ENCODE assay signal across 15 mouse cellular contexts in genomic region chr7:127815116-127815665, GRCm38 (mm10). TPM values are rescaled to one million over a fixed set of nuclear protein-coding genes. Genes with fewer than 3 reads are reported as not detected.
DNase-seq lines count a peak whose midpoint lies in the region; ATAC-seq and TF ChIP-seq lines count a peak whose summit lies in the region.
"Had no signal": no experiment of that assay in that cellular context is flagged by ENCODE, and none has a peak within 500 bp of the region (broad histone marks: within the 10 kb centered on the region; RNA-seq: fewer than 3 reads in every experiment).

No protein-coding gene starts in this region.

- peaks cover 6% of the 10 kb centered on the region for H3K4me1 ChIP-seq in embryonic facial prominence, embryonic 13.5 days
- H3K4me1 ChIP-seq in embryonic facial prominence, embryonic 10.5 days = peaks cover 6% of the 10 kb centered on the region; the same call in 1 of the 2 replicates
- H3K4me1 ChIP-seq in hindbrain, embryonic 10.5 days (replicated peaks) = peaks cover 6% of the 10 kb centered on the region
- no peaks in the 10 kb centered on the region for H3K4me1 ChIP-seq in hindbrain, embryonic 11.5 days (replicated peaks; ENCODE audit: control insufficient read depth, insufficient read depth, low read length)
- H3K4me1 ChIP-seq in neural tube, embryonic 13.5 days (replicated peaks) = no peaks in the 10 kb centered on the region
- peaks cover 15% of the 10 kb centered on the region for H3K4me1 ChIP-seq in liver, postnatal 0 days (ENCODE audit: insufficient read depth)
- peaks cover 10% of the 10 kb centered on the region; the same call in 1 of the 2 replicates for H3K4me1 ChIP-seq in hindbrain, embryonic 13.5 days (replicated peaks)

- H3K27ac ChIP-seq in embryonic facial prominence, embryonic 13.5 days = no peak overlapping the region
- no peak overlapping the region for H3K27ac ChIP-seq in embryonic facial prominence, embryonic 10.5 days (replicated peaks)
- peak overlapping the region; percentile 64 for H3K27ac ChIP-seq in hindbrain, embryonic 10.5 days
- no peak overlapping the region for H3K27ac ChIP-seq in hindbrain, embryonic 11.5 days (ENCODE audit: low read depth, low read length)
- H3K27ac ChIP-seq in neural tube, embryonic 13.5 days (replicated peaks) = no peak overlapping the region
- H3K27ac ChIP-seq in liver, postnatal 0 days (ENCODE audit: low read depth) = peak overlapping the region; percentile 97
- no peak overlapping the region for H3K27ac ChIP-seq in hindbrain, embryonic 13.5 days

- WGBS in embryonic facial prominence, embryonic 13.5 days = 93% methylated on average over 15 of the region's 15 CpGs
- WGBS in embryonic facial prominence, embryonic 10.5 days = 91% methylated on average over 15 of the region's 15 CpGs
- WGBS in hindbrain, embryonic 10.5 days = 92% methylated on average over 15 of the region's 15 CpGs
- 94% methylated on average over 15 of the region's 15 CpGs for WGBS in hindbrain, embryonic 11.5 days
- WGBS in neural tube, embryonic 13.5 days = 93% methylated on average over 15 of the region's 15 CpGs
- WGBS in liver, postnatal 0 days (ENCODE audit: insufficient replicate concordance) = 75% methylated on average over 15 of the region's 15 CpGs
- WGBS in hindbrain, embryonic 13.5 days = 93% methylated on average over 15 of the region's 15 CpGs

- H3K9me3 ChIP-seq in embryonic facial prominence, embryonic 13.5 days = no peaks in the 10 kb centered on the region
- no peaks in the 10 kb centered on the region for H3K9me3 ChIP-seq in embryonic facial prominence, embryonic 10.5 days
- no peaks in the 10 kb centered on the region for H3K9me3 ChIP-seq in hindbrain, embryonic 10.5 days
- H3K9me3 ChIP-seq in hindbrain, embryonic 11.5 days (ENCODE audit: control insufficient read depth, low read length) = no peaks in the 10 kb centered on the region
- H3K9me3 ChIP-seq in neural tube, embryonic 13.5 days = no peaks in the 10 kb centered on the region
- no peaks in the 10 kb centered on the region for H3K9me3 ChIP-seq in liver, postnatal 0 days (ENCODE audit: low read length)
- H3K9me3 ChIP-seq in hindbrain, embryonic 13.5 days = no peaks in the 10 kb centered on the region
- H3K9me3 ChIP-seq: megakaryocyte, embryonic 14.5 days had no signal

- ATAC-seq in embryonic facial prominence, embryonic 13.5 days (ENCODE audit: insufficient number of reproducible peaks, insufficient read depth, low FRiP score, low TSS enrichment, low read depth) = no peak
- no peak for ATAC-seq in hindbrain, embryonic 11.5 days (ENCODE audit: low FRiP score)
- ATAC-seq in neural tube, embryonic 13.5 days (ENCODE audit: low read depth) = no peak
- no peak for ATAC-seq in liver, postnatal 0 days
- no peak for ATAC-seq in hindbrain, embryonic 13.5 days (ENCODE audit: low FRiP score)

- no peak for TF ChIP-seq EP300 in liver, postnatal 0 days (IDR thresholded peaks at IDR 0.05; ENCODE audit: low read depth)

- peak overlapping the region; percentile 41; the same call in 1 of the 2 replicates for H3K9ac ChIP-seq in embryonic facial prominence, embryonic 13.5 days
- H3K9ac ChIP-seq in hindbrain, embryonic 11.5 days (ENCODE audit: low read depth, low read length) = no peak overlapping the region
- peak overlapping the region; percentile 26; the same call in 1 of the 2 replicates for H3K9ac ChIP-seq in neural tube, embryonic 13.5 days
- H3K9ac ChIP-seq in liver, postnatal 0 days (replicated peaks) = peak overlapping the region; percentile 16; the same call in 1 of the 2 replicates
- no peak overlapping the region; the same call in 1 of the 2 replicates for H3K9ac ChIP-seq in hindbrain, embryonic 13.5 days
- H3K9ac ChIP-seq: lung, embryonic 14.5 days had no signal

- H3K36me3 ChIP-seq in embryonic facial prominence, embryonic 13.5 days = peaks cover 42% of the 10 kb centered on the region
- peaks cover 54% of the 10 kb centered on the region for H3K36me3 ChIP-seq in embryonic facial prominence, embryonic 10.5 days (replicated peaks)
- H3K36me3 ChIP-seq in hindbrain, embryonic 10.5 days = peaks cover 53% of the 10 kb centered on the region
- H3K36me3 ChIP-seq in hindbrain, embryonic 11.5 days (ENCODE audit: control insufficient read depth, insufficient read depth, low read length) = no peaks in the 10 kb centered on the region
- peaks cover 59% of the 10 kb centered on the region for H3K36me3 ChIP-seq in neural tube, embryonic 13.5 days
- H3K36me3 ChIP-seq in liver, postnatal 0 days (replicated peaks; ENCODE audit: insufficient read depth, low read length) = no peaks in the 10 kb centered on the region
- H3K36me3 ChIP-seq in hindbrain, embryonic 13.5 days = peaks cover 62% of the 10 kb centered on the region

- no peak for TF ChIP-seq CTCF in liver, postnatal 0 days (IDR thresholded peaks at IDR 0.05; ENCODE audit: low read depth)

- no peak overlapping the region for H3K4me2 ChIP-seq in embryonic facial prominence, embryonic 13.5 days
- H3K4me2 ChIP-seq in hindbrain, embryonic 11.5 days (replicated peaks; ENCODE audit: low read depth, low read length) = no peak overlapping the region
- H3K4me2 ChIP-seq in neural tube, embryonic 13.5 days = no peak overlapping the region
- H3K4me2 ChIP-seq in liver, postnatal 0 days (ENCODE audit: low read depth, low read length) = peak overlapping the region; percentile 50
- H3K4me2 ChIP-seq in hindbrain, embryonic 13.5 days = no peak overlapping the region
- H3K4me2 ChIP-seq: lung, embryonic 14.5 days had no signal

- H3K4me3 ChIP-seq in embryonic facial prominence, embryonic 13.5 days = no peak overlapping the region
- H3K4me3 ChIP-seq in embryonic facial prominence, embryonic 10.5 days = no peak overlapping the region
- no peak overlapping the region for H3K4me3 ChIP-seq in hindbrain, embryonic 10.5 days
- H3K4me3 ChIP-seq in hindbrain, embryonic 11.5 days (ENCODE audit: low read depth, low read length) = no peak overlapping the region
- H3K4me3 ChIP-seq in neural tube, embryonic 13.5 days = no peak overlapping the region
- H3K4me3 ChIP-seq in liver, postnatal 0 days (ENCODE audit: low read depth, low read length) = no peak overlapping the region
- H3K4me3 ChIP-seq in hindbrain, embryonic 13.5 days = no peak overlapping the region

- DNase-seq in embryonic facial prominence, embryonic 10.5 days (ENCODE audit: low spot score) = no peak
- DNase-seq in hindbrain, embryonic 10.5 days (ENCODE audit: low spot score) = no peak
- DNase-seq in hindbrain, embryonic 11.5 days (ENCODE audit: low spot score) = no peak
- DNase-seq in neural tube, embryonic 10.5 days (ENCODE audit: extremely low spot score, low spot score) = no peak
- no peak for DNase-seq in liver, postnatal 0 days
- DNase-seq: cerebellum, adult 8-10 months; right cerebral cortex, postnatal 4 days had no signal

- no peaks in the 10 kb centered on the region for H3K27me3 ChIP-seq in embryonic facial prominence, embryonic 13.5 days
- no peaks in the 10 kb centered on the region for H3K27me3 ChIP-seq in embryonic facial prominence, embryonic 10.5 days (replicated peaks; ENCODE audit: low read depth, poor library complexity, severe bottlenecking)
- H3K27me3 ChIP-seq in hindbrain, embryonic 10.5 days (ENCODE audit: insufficient read depth, poor library complexity, severe bottlenecking) = no peaks in the 10 kb centered on the region
- no peaks in the 10 kb centered on the region for H3K27me3 ChIP-seq in hindbrain, embryonic 11.5 days (ENCODE audit: control insufficient read depth, insufficient read depth, low read length)
- H3K27me3 ChIP-seq in neural tube, embryonic 13.5 days = no peaks in the 10 kb centered on the region
- H3K27me3 ChIP-seq in liver, postnatal 0 days (ENCODE audit: insufficient read depth, low read length) = no peaks in the 10 kb centered on the region
- H3K27me3 ChIP-seq in hindbrain, embryonic 13.5 days = no peaks in the 10 kb centered on the region

RNA-seq across cellular contexts. Expression of gene Stx4a, which starts 8.9 kb away (rescaled TPM):
- 61.0 and 73.1 TPM in 2 replicates for polyA plus RNA-seq in embryonic facial prominence, embryonic 13.5 days (2015; fragmentation: Nextera tagmentation; extraction: Ambion mirVana)
- polyA plus RNA-seq in embryonic facial prominence, embryonic 10.5 days (2016; fragmentation: Nextera tagmentation; extraction: Ambion mirVana) = 22.5 and 29.3 TPM in 2 replicates
- polyA plus RNA-seq in hindbrain, embryonic 10.5 days (2016; fragmentation: Nextera tagmentation; extraction: Ambion mirVana) = 15.2 and 21.6 TPM in 2 replicates
- 11.6 and 15.0 TPM in 2 replicates for polyA plus RNA-seq in hindbrain, embryonic 11.5 days (2014; fragmentation: Nextera tagmentation; extraction: Ambion mirVana)
- 18.9 and 25.4 TPM in 2 replicates for polyA plus RNA-seq in neural tube, embryonic 13.5 days (2015; fragmentation: Nextera tagmentation; extraction: Ambion mirVana)
- polyA plus RNA-seq in liver, postnatal 0 days (2015; fragmentation: Nextera tagmentation; extraction: Ambion mirVana) = 15.8 and 17.5 TPM in 2 replicates
- 22.2 and 24.3 TPM in 2 replicates for polyA plus RNA-seq in hindbrain, embryonic 13.5 days (2015; fragmentation: Nextera tagmentation; extraction: Ambion mirVana)

RNA-seq across cellular contexts. Expression of gene Stx1b, which starts 9.2 kb away (rescaled TPM):
- polyA plus RNA-seq in embryonic facial prominence, embryonic 13.5 days (2015; fragmentation: Nextera tagmentation; extraction: Ambion mirVana) = 7.4 and 8.7 TPM in 2 replicates
- 4.7 and 6.5 TPM in 2 replicates for polyA plus RNA-seq in embryonic facial prominence, embryonic 10.5 days (2016; fragmentation: Nextera tagmentation; extraction: Ambion mirVana)
- polyA plus RNA-seq in hindbrain, embryonic 10.5 days (2016; fragmentation: Nextera tagmentation; extraction: Ambion mirVana) = 5.0 and 8.5 TPM in 2 replicates
- polyA plus RNA-seq in hindbrain, embryonic 11.5 days (2014; fragmentation: Nextera tagmentation; extraction: Ambion mirVana) = 9.1 and 10.1 TPM in 2 replicates
- polyA plus RNA-seq in neural tube, embryonic 13.5 days (2015; fragmentation: Nextera tagmentation; extraction: Ambion mirVana) = 38.4 and 39.8 TPM in 2 replicates
- polyA plus RNA-seq in liver, postnatal 0 days (2015; fragmentation: Nextera tagmentation; extraction: Ambion mirVana) = 0.18 and 0.48 TPM in 2 replicates
- 38.7 and 40.9 TPM in 2 replicates for polyA plus RNA-seq in hindbrain, embryonic 13.5 days (2015; fragmentation: Nextera tagmentation; extraction: Ambion mirVana)

RNA-seq across cellular contexts. Expression of gene Hsd3b7, which starts 14.8 kb away (rescaled TPM):
- polyA plus RNA-seq in embryonic facial prominence, embryonic 13.5 days (2015; fragmentation: Nextera tagmentation; extraction: Ambion mirVana) = 15.0 and 15.2 TPM in 2 replicates
- polyA plus RNA-seq in embryonic facial prominence, embryonic 10.5 days (2016; fragmentation: Nextera tagmentation; extraction: Ambion mirVana) = 6.8 and 8.0 TPM in 2 replicates
- 7.4 and 7.8 TPM in 2 replicates for polyA plus RNA-seq in hindbrain, embryonic 10.5 days (2016; fragmentation: Nextera tagmentation; extraction: Ambion mirVana)
- polyA plus RNA-seq in hindbrain, embryonic 11.5 days (2014; fragmentation: Nextera tagmentation; extraction: Ambion mirVana) = 7.6 and 7.8 TPM in 2 replicates
- 9.5 and 9.8 TPM in 2 replicates for polyA plus RNA-seq in neural tube, embryonic 13.5 days (2015; fragmentation: Nextera tagmentation; extraction: Ambion mirVana)
- polyA plus RNA-seq in liver, postnatal 0 days (2015; fragmentation: Nextera tagmentation; extraction: Ambion mirVana) = 218 and 224 TPM in 2 replicates
- polyA plus RNA-seq in hindbrain, embryonic 13.5 days (2015; fragmentation: Nextera tagmentation; extraction: Ambion mirVana) = 9.6 TPM in 2 replicates

RNA-seq across cellular contexts. Expression of gene Gm49388, which starts 29.8 kb away (rescaled TPM):
- polyA plus RNA-seq in embryonic facial prominence, embryonic 13.5 days (2015; fragmentation: Nextera tagmentation; extraction: Ambion mirVana) = not detected in 2 replicates
- polyA plus RNA-seq in embryonic facial prominence, embryonic 10.5 days (2016; fragmentation: Nextera tagmentation; extraction: Ambion mirVana) = not detected in 2 replicates
- polyA plus RNA-seq in hindbrain, embryonic 10.5 days (2016; fragmentation: Nextera tagmentation; extraction: Ambion mirVana) = not detected in 2 replicates
- not detected in 2 replicates for polyA plus RNA-seq in hindbrain, embryonic 11.5 days (2014; fragmentation: Nextera tagmentation; extraction: Ambion mirVana)
- polyA plus RNA-seq in neural tube, embryonic 13.5 days (2015; fragmentation: Nextera tagmentation; extraction: Ambion mirVana) = not detected in 2 replicates
- 0.26 TPM in 1 of 2 replicates, not detected in the other for polyA plus RNA-seq in liver, postnatal 0 days (2015; fragmentation: Nextera tagmentation; extraction: Ambion mirVana)
- polyA plus RNA-seq in hindbrain, embryonic 13.5 days (2015; fragmentation: Nextera tagmentation; extraction: Ambion mirVana) = not detected in 2 replicates
- polyA plus RNA-seq: heart, embryonic 14.5 days; intestine, embryonic 16.5 days; stomach, embryonic 14.5 days had no signal

RNA-seq across cellular contexts. Expression of gene Setd1a, which starts 38.7 kb away (rescaled TPM):
- polyA plus RNA-seq in embryonic facial prominence, embryonic 13.5 days (2015; fragmentation: Nextera tagmentation; extraction: Ambion mirVana) = 27.0 and 33.2 TPM in 2 replicates
- 14.7 and 15.2 TPM in 2 replicates for polyA plus RNA-seq in embryonic facial prominence, embryonic 10.5 days (2016; fragmentation: Nextera tagmentation; extraction: Ambion mirVana)
- 16.5 and 18.7 TPM in 2 replicates for polyA plus RNA-seq in hindbrain, embryonic 10.5 days (2016; fragmentation: Nextera tagmentation; extraction: Ambion mirVana)
- polyA plus RNA-seq in hindbrain, embryonic 11.5 days (2014; fragmentation: Nextera tagmentation; extraction: Ambion mirVana) = 21.3 and 22.4 TPM in 2 replicates
- 19.0 and 20.9 TPM in 2 replicates for polyA plus RNA-seq in neural tube, embryonic 13.5 days (2015; fragmentation: Nextera tagmentation; extraction: Ambion mirVana)
- polyA plus RNA-seq in liver, postnatal 0 days (2015; fragmentation: Nextera tagmentation; extraction: Ambion mirVana) = 5.5 and 7.3 TPM in 2 replicates
- 17.8 and 20.9 TPM in 2 replicates for polyA plus RNA-seq in hindbrain, embryonic 13.5 days (2015; fragmentation: Nextera tagmentation; extraction: Ambion mirVana)

Comparison
In these comparisons a context has a peak if more than half of its experiments do, and no peak if none do; other contexts are left out.
1. H3K27ac ChIP-seq: peak in hindbrain, embryonic 10.5 days (single experiment) and liver, postnatal 0 days (single experiment); none in embryonic facial prominence, embryonic 13.5 days (single experiment), embryonic facial prominence, embryonic 10.5 days (single experiment), hindbrain, embryonic 11.5 days (single experiment), neural tube, embryonic 13.5 days (single experiment) and hindbrain, embryonic 13.5 days (single experiment).
2. H3K9ac ChIP-seq: peak in embryonic facial prominence, embryonic 13.5 days (single experiment), neural tube, embryonic 13.5 days (single experiment) and liver, postnatal 0 days (single experiment); none in hindbrain, embryonic 11.5 days (single experiment) and hindbrain, embryonic 13.5 days (single experiment).
3. RNA of gene Hsd3b7, which starts 14.8 kb away (polyA plus RNA-seq): 218 to 224 TPM in liver, postnatal 0 days; 15.0 to 15.2 TPM in embryonic facial prominence, embryonic 13.5 days, 9.5 to 9.8 TPM in neural tube, embryonic 13.5 days, 9.6 TPM in hindbrain, embryonic 13.5 days, 7.4 to 7.8 TPM in hindbrain, embryonic 10.5 days, 7.6 to 7.8 TPM in hindbrain, embryonic 11.5 days and 6.8 to 8.0 TPM in embryonic facial prominence, embryonic 10.5 days; every median in the first group is over 10 times any median in the second.